Mouse (Mus musculus): ENCODE measurements around the gene 4931422A03Rik. TPM values are rescaled to one million over a fixed set of nuclear protein-coding genes. Genes with fewer than 3 reads are reported as not detected.
"Not testable (repeated sequence)": the region's sequence is repeated elsewhere in the genome, so short reads cannot be mapped to it uniquely, and the experiment has no call there.

The 4931422A03Rik gene
- total RNA-seq (2015) (1.0 and 2.2 TPM in 2 replicates), total RNA-seq (2017) (0.17 TPM in 1 of 2 replicates, not detected in the other)

- ATAC-seq (replicated peaks; ENCODE audit: poor library complexity) = peak; percentile 32
These were observed at the start of gene 4931422A03Rik for GRCm38 (mm10) chr2:104028139-104028723. TSS of gene 4931422A03Rik (minus strand) at chr2:104028361.

GRCm38 (mm10) chr2:104069704-104070185 lies 41.6 kb upstream of the 4931422A03Rik start, which contains the start of gene Cd59b:
TSS of gene Cd59b (plus strand) at chr2:104069849.
- peak; percentile 96 for ATAC-seq (replicated peaks; ENCODE audit: poor library complexity)

- ATAC-seq (replicated peaks; ENCODE audit: poor library complexity) = not testable (repeated sequence)
These were observed 40.3 kb upstream of the 4931422A03Rik start, which contains the start of gene Gm10799 for GRCm38 (mm10) chr2:104068450-104068849. TSS of gene Gm10799 (minus strand) at chr2:104068550.

- ATAC-seq (replicated peaks; ENCODE audit: poor library complexity) = not testable (repeated sequence)
These were observed 37.4 kb upstream of the 4931422A03Rik start, which contains the start of gene Gm10912 for GRCm38 (mm10) chr2:104065526-104065925. TSS of gene Gm10912 (plus strand) at chr2:104065826.

- no peak for ATAC-seq (replicated peaks; ENCODE audit: poor library complexity)
These were observed 36.0 kb upstream of the 4931422A03Rik start for GRCm38 (mm10) chr2:104064152-104064551.

- no peak for ATAC-seq (replicated peaks; ENCODE audit: poor library complexity)
These were observed 34.5 kb upstream of the 4931422A03Rik start for GRCm38 (mm10) chr2:104062665-104063064.

- no peak for ATAC-seq (replicated peaks; ENCODE audit: poor library complexity)
These were observed 32.8 kb upstream of the 4931422A03Rik start for GRCm38 (mm10) chr2:104060996-104061395.

- no peak for ATAC-seq (replicated peaks; ENCODE audit: poor library complexity)
These were observed 31.6 kb upstream of the 4931422A03Rik start for GRCm38 (mm10) chr2:104059786-104060185.

GRCm38 (mm10) chr2:104058954-104059353 lies 30.8 kb upstream of the 4931422A03Rik start:
- no peak for ATAC-seq (replicated peaks; ENCODE audit: poor library complexity)

GRCm38 (mm10) chr2:104058381-104058780 lies 30.2 kb upstream of the 4931422A03Rik start:
- no peak for ATAC-seq (replicated peaks; ENCODE audit: poor library complexity)

GRCm38 (mm10) chr2:104044479-104045080 lies 16.4 kb upstream of the 4931422A03Rik start:
- ATAC-seq (replicated peaks; ENCODE audit: poor library complexity) = peak; percentile 26; the same call in 1 of the 2 replicates

- ATAC-seq (replicated peaks; ENCODE audit: poor library complexity) = no peak
These were observed 15.7 kb upstream of the 4931422A03Rik start for GRCm38 (mm10) chr2:104043624-104044478.

GRCm38 (mm10) chr2:104042766-104043165 lies 14.6 kb upstream of the 4931422A03Rik start:
- ATAC-seq (replicated peaks; ENCODE audit: poor library complexity) = no peak

GRCm38 (mm10) chr2:104041632-104042031 lies 13.5 kb upstream of the 4931422A03Rik start:
- peak; percentile 47 for ATAC-seq (replicated peaks; ENCODE audit: poor library complexity)

GRCm38 (mm10) chr2:104038236-104038635 lies 10.1 kb upstream of the 4931422A03Rik start:
- ATAC-seq (replicated peaks; ENCODE audit: poor library complexity) = no peak

- ATAC-seq (replicated peaks; ENCODE audit: poor library complexity) = no peak
These were observed 8.2 kb upstream of the 4931422A03Rik start for GRCm38 (mm10) chr2:104036316-104036715.

GRCm38 (mm10) chr2:104035595-104035994 lies 7.4 kb upstream of the 4931422A03Rik start:
- ATAC-seq (replicated peaks; ENCODE audit: poor library complexity) = no peak

- peak; percentile 97 for ATAC-seq (replicated peaks; ENCODE audit: poor library complexity)
These were observed 6.8 kb upstream of the 4931422A03Rik start for GRCm38 (mm10) chr2:104034832-104035472.

GRCm38 (mm10) chr2:104032056-104032455 lies 3.9 kb upstream of the 4931422A03Rik start:
- no peak for ATAC-seq (replicated peaks; ENCODE audit: poor library complexity)

GRCm38 (mm10) chr2:104030381-104030780 lies 2.2 kb upstream of the 4931422A03Rik start:
- ATAC-seq (replicated peaks; ENCODE audit: poor library complexity) = no peak

GRCm38 (mm10) chr2:104029074-104029473 lies 913 bp upstream of the 4931422A03Rik start:
- peak; percentile 66 for ATAC-seq (replicated peaks; ENCODE audit: poor library complexity)
